Comparison of ENCODE assay signal across 21 mouse cellular contexts in genomic region chr4:53896150-53896833, GRCm38 (mm10).
DNase-seq lines count a peak whose midpoint lies in the region; ATAC-seq and TF ChIP-seq lines count a peak whose summit lies in the region.
"Had no signal": no experiment of that assay in that cellular context is flagged by ENCODE, and none has a peak within 500 bp of the region (broad histone marks: within the 10 kb centered on the region; RNA-seq: fewer than 3 reads in every experiment).

No protein-coding gene starts in this region.

- no peak overlapping the region for H3K4me3 ChIP-seq in forebrain, embryonic 13.5 days
- no peak overlapping the region for H3K4me3 ChIP-seq in forebrain, embryonic 12.5 days (replicated peaks)
- H3K4me3 ChIP-seq in kidney, embryonic 16.5 days (ENCODE audit: low read length) = no peak overlapping the region
- H3K4me3 ChIP-seq: embryonic facial prominence, embryonic 15.5 days; gastrocnemius, adult 2 months; heart, embryonic 13.5 days; midbrain, embryonic 12.5 days had no signal

- no peaks in the 10 kb centered on the region for H3K9me3 ChIP-seq in forebrain, embryonic 13.5 days (replicated peaks)
- no peaks in the 10 kb centered on the region for H3K9me3 ChIP-seq in forebrain, embryonic 12.5 days
- no peaks in the 10 kb centered on the region for H3K9me3 ChIP-seq in kidney, embryonic 16.5 days (ENCODE audit: low read length)
- H3K9me3 ChIP-seq: embryonic facial prominence, embryonic 15.5 days; heart, embryonic 13.5 days; midbrain, embryonic 12.5 days had no signal

- no peaks in the 10 kb centered on the region for H3K4me1 ChIP-seq in forebrain, embryonic 13.5 days
- H3K4me1 ChIP-seq in forebrain, embryonic 12.5 days = 0 out of 2 replicates have a peak, but pooled peaks cover 2% of the 10 kb centered on the region
- no peaks in the 10 kb centered on the region for H3K4me1 ChIP-seq in kidney, embryonic 16.5 days (ENCODE audit: insufficient read depth, low read length)
- H3K4me1 ChIP-seq: embryonic facial prominence, embryonic 15.5 days; heart, embryonic 13.5 days; midbrain, embryonic 12.5 days had no signal

- no peak overlapping the region for H3K9ac ChIP-seq in forebrain, embryonic 13.5 days
- no peak overlapping the region for H3K9ac ChIP-seq in forebrain, embryonic 12.5 days
- H3K9ac ChIP-seq in kidney, embryonic 16.5 days (replicated peaks; ENCODE audit: low read length) = no peak overlapping the region
- H3K9ac ChIP-seq: embryonic facial prominence, embryonic 15.5 days; heart, embryonic 13.5 days; midbrain, embryonic 12.5 days had no signal

- no peak overlapping the region for H3K4me2 ChIP-seq in forebrain, embryonic 13.5 days
- H3K4me2 ChIP-seq in forebrain, embryonic 12.5 days = no peak overlapping the region
- H3K4me2 ChIP-seq in kidney, embryonic 16.5 days (replicated peaks; ENCODE audit: low read depth, low read length) = no peak overlapping the region
- H3K4me2 ChIP-seq: embryonic facial prominence, embryonic 15.5 days; heart, embryonic 13.5 days; midbrain, embryonic 12.5 days had no signal

- TF ChIP-seq POLR2A in brain, embryonic 14.5 days (IDR thresholded peaks at IDR 0.05; ENCODE audit: borderline replicate concordance, extremely low read depth, insufficient read depth, insufficient read length, poor library complexity, severe bottlenecking) = no peak

- 76% methylated on average over 7 of the region's 7 CpGs for WGBS in forebrain, embryonic 13.5 days
- 87% methylated on average over 7 of the region's 7 CpGs for WGBS in forebrain, embryonic 12.5 days
- WGBS in kidney, embryonic 16.5 days = 84% methylated on average over 7 of the region's 7 CpGs

- DNase-seq in layer of hippocampus, adult 18-20 months (ENCODE audit: low spot score in 2 of 2) = peak; percentile 13 to 60
- no peak for DNase-seq in layer of hippocampus, postnatal 25 days (ENCODE audit: extremely low spot score in 1 of 2, low spot score in 1 of 2)
- DNase-seq in brain, embryonic 14.5 days (ENCODE audit: low read depth) = peak; percentile 89
- peak; percentile 44 for DNase-seq in layer of hippocampus, adult 9-11 months
- DNase-seq in ovary, adult 18-20 months (ENCODE audit: low spot score) = no peak
- DNase-seq: adrenal gland, postnatal 36 days; cerebellum, adult 9-10 months; gastrocnemius, adult 2 months; heart, adult 11 months; kidney, adult 18-20 months; kidney, postnatal 10 days; liver had no signal

- ATAC-seq in forebrain, embryonic 13.5 days = peak; percentile 91; the same call in 1 of the 2 replicates
- no peak for ATAC-seq in forebrain, embryonic 12.5 days (ENCODE audit: low FRiP score)
- ATAC-seq in kidney, embryonic 16.5 days (ENCODE audit: low FRiP score, low TSS enrichment) = no peak
- ATAC-seq: lung, postnatal 0 days had no signal

- no peaks in the 10 kb centered on the region for H3K36me3 ChIP-seq in forebrain, embryonic 13.5 days (ENCODE audit: poor library complexity, severe bottlenecking)
- H3K36me3 ChIP-seq in forebrain, embryonic 12.5 days (replicated peaks) = no peaks in the 10 kb centered on the region
- no peaks in the 10 kb centered on the region for H3K36me3 ChIP-seq in kidney, embryonic 16.5 days (ENCODE audit: insufficient read depth, low read length)
- H3K36me3 ChIP-seq: embryonic facial prominence, embryonic 15.5 days; heart, embryonic 13.5 days; midbrain, embryonic 12.5 days had no signal

- TF ChIP-seq CTCF in brain, embryonic 14.5 days (IDR thresholded peaks at IDR 0.05; ENCODE audit: borderline replicate concordance, extremely low read depth, insufficient read depth, insufficient read length) = no peak

- H3K27me3 ChIP-seq in forebrain, embryonic 13.5 days = no peaks in the 10 kb centered on the region
- H3K27me3 ChIP-seq in forebrain, embryonic 12.5 days = no peaks in the 10 kb centered on the region
- no peaks in the 10 kb centered on the region for H3K27me3 ChIP-seq in kidney, embryonic 16.5 days (ENCODE audit: insufficient read depth, low read length)
- H3K27me3 ChIP-seq: CH12.LX; embryonic facial prominence, embryonic 15.5 days; heart, embryonic 13.5 days; midbrain, embryonic 12.5 days had no signal

- H3K27ac ChIP-seq in forebrain, embryonic 13.5 days = peak overlapping the region; percentile 32; the same call in 1 of the 2 replicates
- H3K27ac ChIP-seq in forebrain, embryonic 12.5 days = no peak overlapping the region
- H3K27ac ChIP-seq in kidney, embryonic 16.5 days (ENCODE audit: low read length) = no peak overlapping the region
- H3K27ac ChIP-seq: embryonic facial prominence, embryonic 15.5 days; gastrocnemius, adult 2 months; heart, embryonic 13.5 days; midbrain, embryonic 12.5 days; stomach, postnatal 0 days had no signal

Comparison
In these comparisons a context has a peak if more than half of its experiments do, and no peak if none do; other contexts are left out.
1. DNase-seq: peak in layer of hippocampus, adult 18-20 months (2 of 2), brain, embryonic 14.5 days (single experiment) and layer of hippocampus, adult 9-11 months (single experiment); none in layer of hippocampus, postnatal 25 days (0 of 2) and ovary, adult 18-20 months (single experiment).